Mouse (Mus musculus) cortical plate, adult 2 months (tissue): ENCODE measurements at regions not wholly inside any gene's neighbourhood (a gene's known extent, or its start where the extent isn't known, plus 50 kb on each side); places are given as distances from the start of the nearest gene placed in this dataset.

Experiments
- H3K27ac ChIP-seq: fragments of 200-500 bp; 2 replicates; pipeline ENCODE4 v1.5.1; 2012; ENCODE audit warnings: low read length, control low read depth, inconsistent platforms; ENCODE audit not compliant: insufficient read depth
- H3K4me1 ChIP-seq: fragments of 200-500 bp; 2 replicates; pipeline ENCODE4 v1.6.1; 2011; ENCODE audit warnings: low read length; ENCODE audit not compliant: control insufficient read depth, insufficient read depth
- H3K4me3 ChIP-seq: fragments of 200-500 bp; 2 replicates; pipeline ENCODE4 v1.5.1; 2011; ENCODE audit warnings: mild to moderate bottlenecking, low read length, control low read depth; ENCODE audit not compliant: insufficient read depth
- CTCF ChIP-seq: fragments of 200-500 bp; IDR thresholded peaks from 2 replicates; pipeline ENCODE4 v1.5.1; 2011; ENCODE audit warnings: mild to moderate bottlenecking, control low read depth, low read length; ENCODE audit not compliant: insufficient read depth; ENCODE audit errors: extremely low read depth
- POLR2A ChIP-seq: fragments of 200-500 bp; IDR thresholded peaks from 2 replicates; pipeline ENCODE4 v1.6.1; 2011; ENCODE audit warnings: mild to moderate bottlenecking, low read length, control low read depth; ENCODE audit not compliant: insufficient read depth; ENCODE audit errors: extremely low read depth

GRCm38 (mm10) chr16:24193945-24194344 lies 199.4 kb upstream of the Lpp start:
- no peak overlapping the region for H3K4me3 ChIP-seq
- H3K4me1 ChIP-seq: no peaks in the 10 kb centered on the region
- TF ChIP-seq CTCF: no peak
- TF ChIP-seq POLR2A: no peak
- no peak overlapping the region for H3K27ac ChIP-seq

DNA sequence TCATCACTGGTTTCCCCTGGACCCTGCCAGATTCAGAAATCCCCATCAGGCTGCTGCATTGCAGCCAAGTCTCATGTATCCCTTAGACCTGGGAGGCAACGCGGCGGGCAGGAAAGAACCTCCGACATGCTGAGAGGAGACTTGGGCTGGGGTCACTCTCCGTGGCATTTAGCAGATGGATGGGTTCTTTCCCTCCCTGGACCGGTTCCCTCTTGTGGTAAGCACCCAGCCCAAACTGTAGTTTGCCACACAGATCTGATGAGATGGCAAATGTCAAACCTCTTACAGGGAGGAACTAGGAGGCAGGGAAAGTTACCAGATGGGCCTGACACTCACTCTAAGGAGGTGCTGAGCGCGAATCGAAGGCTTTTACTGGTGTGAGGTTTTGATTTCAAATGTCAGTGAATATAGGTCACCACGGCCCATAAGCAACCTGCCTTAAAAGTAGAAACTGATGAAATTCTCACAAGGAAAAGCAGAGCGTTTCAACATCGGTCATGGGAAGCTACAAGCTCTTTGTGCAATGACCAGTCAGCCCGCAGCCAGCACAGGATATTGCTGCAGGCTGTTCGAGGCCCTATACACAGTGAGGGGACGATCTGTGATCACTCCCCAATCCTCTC lies 199.9 kb upstream of the Lpp start:
- H3K4me3 ChIP-seq: no peak overlapping the region
- no peak overlapping the region for H3K27ac ChIP-seq
- TF ChIP-seq CTCF: no peak
- TF ChIP-seq POLR2A: no peak

GRCm38 (mm10) chr16:24192013-24192412 lies 201.3 kb upstream of the Lpp start:
- Histone ChIP-seq H3K4me1 (no peaks in the 10 kb centered on the region), H3K27ac (no peak overlapping the region), H3K4me3 (no peak overlapping the region)
- TF ChIP-seq POLR2A (no peak), CTCF (no peak)

More for the DNA sequence above, 199.9 kb upstream of the Lpp start:
- H3K4me1 ChIP-seq: no peaks in the 10 kb centered on the region

DNA sequence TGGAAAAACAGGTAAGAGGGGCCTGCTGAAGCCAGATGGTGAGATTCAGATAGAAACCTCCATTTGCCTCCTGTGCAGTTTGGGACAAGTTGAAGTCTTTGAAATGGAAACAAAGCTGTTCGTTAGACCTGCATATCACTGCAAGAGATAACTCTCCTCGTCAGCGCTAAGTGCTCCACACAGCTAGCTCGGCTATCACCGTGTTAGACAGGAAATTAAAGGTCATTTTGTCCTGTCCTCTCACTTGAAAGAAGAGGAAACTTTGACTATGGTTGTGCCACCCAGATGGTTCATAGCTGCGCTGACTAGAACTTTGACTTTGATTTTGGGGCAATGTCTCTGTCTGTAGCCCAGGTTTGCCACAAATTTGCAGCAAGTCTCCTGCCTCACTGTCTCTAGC lies 198.5 kb upstream of the Bcl6 start:
- Histone ChIP-seq H3K4me3 (no peak overlapping the region), H3K27ac (no peak overlapping the region), H3K4me1 (no peaks in the 10 kb centered on the region)
- TF ChIP-seq POLR2A (no peak), CTCF (no peak)

DNA sequence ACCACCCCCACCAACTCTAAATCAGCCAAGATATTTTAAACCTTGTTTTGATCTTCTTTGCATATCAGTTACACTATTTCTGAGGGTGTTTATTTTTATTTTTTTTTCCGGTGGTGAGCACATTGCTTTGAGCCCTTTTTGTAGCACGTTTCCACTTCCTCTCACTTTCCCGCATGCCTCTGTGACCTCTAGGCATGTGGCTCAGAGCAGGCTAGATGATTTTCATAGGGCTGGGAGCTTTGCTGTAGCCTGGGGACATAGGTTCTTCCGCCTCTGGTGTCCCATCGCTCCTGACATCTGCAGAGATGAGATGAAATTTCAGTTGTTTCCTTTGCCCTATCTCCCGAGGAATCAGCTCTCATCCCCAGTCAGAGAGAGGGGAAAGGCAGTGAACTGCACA lies 197.3 kb upstream of the Bcl6 start:
- Histone ChIP-seq H3K27ac (no peak overlapping the region), H3K4me3 (no peak overlapping the region), H3K4me1 (no peaks in the 10 kb centered on the region)
- TF ChIP-seq POLR2A (no peak), CTCF (no peak)

- no peak for TF ChIP-seq POLR2A
- TF ChIP-seq CTCF: no peak
- H3K27ac ChIP-seq: no peak overlapping the region
- H3K4me1 ChIP-seq: no peaks in the 10 kb centered on the region
- no peak overlapping the region for H3K4me3 ChIP-seq
Observed at GRCm38 (mm10) chr16:24184846-24185245, 196.2 kb upstream of the Bcl6 start.

- no peaks in the 10 kb centered on the region for H3K4me1 ChIP-seq
- H3K4me3 ChIP-seq: no peak overlapping the region
- no peak for TF ChIP-seq CTCF
- TF ChIP-seq POLR2A: no peak
- H3K27ac ChIP-seq: no peak overlapping the region
Observed at GRCm38 (mm10) chr16:24183216-24183615, 194.6 kb upstream of the Bcl6 start.

DNA sequence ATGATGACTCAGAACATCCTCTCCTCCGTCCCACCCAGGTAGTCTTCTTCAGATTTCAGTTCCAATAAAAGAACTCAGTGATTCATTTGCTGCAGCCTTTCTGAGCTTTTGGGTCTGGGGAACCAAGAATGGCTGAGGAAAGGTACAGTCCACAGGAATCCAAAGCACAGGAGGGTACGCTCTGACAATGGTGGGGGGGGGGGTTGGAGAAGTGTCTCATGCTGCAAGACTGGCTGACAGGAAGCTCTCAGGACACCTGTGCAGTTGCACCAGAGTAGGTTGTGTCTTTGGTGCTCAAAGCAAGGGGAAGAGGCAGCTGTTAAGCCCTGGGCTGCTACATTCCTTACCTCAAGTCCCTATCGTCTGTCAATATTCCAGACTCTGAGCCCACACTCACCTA lies 192.7 kb upstream of the Bcl6 start:
- Histone ChIP-seq H3K4me1 (no peaks in the 10 kb centered on the region), H3K27ac (no peak overlapping the region), H3K4me3 (no peak overlapping the region)
- TF ChIP-seq CTCF: no peak
- no peak for TF ChIP-seq POLR2A

- Histone ChIP-seq H3K4me3 (no peak overlapping the region), H3K27ac (no peak overlapping the region), H3K4me1 (no peaks in the 10 kb centered on the region)
- TF ChIP-seq CTCF: no peak
Observed at GRCm38 (mm10) chr16:24180666-24181065, 192.0 kb upstream of the Bcl6 start.

DNA sequence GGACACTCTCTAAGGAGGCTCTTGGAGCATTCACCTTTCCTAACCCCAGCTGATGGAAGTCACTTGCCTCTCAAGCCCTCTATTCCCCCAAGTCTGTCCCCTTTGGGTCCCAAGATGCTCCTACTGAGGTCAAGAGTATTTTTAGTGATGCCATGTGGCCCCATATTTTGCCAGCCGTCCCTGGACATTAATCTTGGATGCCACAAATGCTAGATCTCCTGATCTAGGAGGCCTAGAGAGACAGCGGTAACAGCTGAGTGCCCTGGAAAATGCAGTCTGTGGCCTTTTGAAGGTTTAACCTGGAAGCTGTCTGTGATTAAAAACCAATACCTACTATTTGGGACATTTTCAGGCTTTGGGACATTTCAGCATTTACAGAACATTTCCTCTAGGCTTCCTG lies 188.9 kb upstream of the Bcl6 start:
- H3K27ac ChIP-seq: no peak overlapping the region
- H3K4me3 ChIP-seq: no peak overlapping the region
- TF ChIP-seq CTCF (no peak), POLR2A (no peak)
- no peaks in the 10 kb centered on the region for H3K4me1 ChIP-seq
